Mouse (Mus musculus): ENCODE measurements around the gene Slc17a7. TPM values are rescaled to one million over a fixed set of nuclear protein-coding genes. Genes with fewer than 3 reads are reported as not detected.

The Slc17a7 gene
- polyA plus RNA-seq (2012; rRNA removed): 1.2 and 2.0 TPM in 2 replicates

- Histone ChIP-seq H3K4me3 (ENCODE audit: control insufficient read depth, insufficient read depth, low read length) (0 out of 2 replicates have a peak within 1 kb of the TSS, but pooled peaks have one; percentile 2), H3K27ac (ENCODE audit: control insufficient read depth, insufficient read depth, low read length) (no peak within 1 kb of the TSS), H3K27me3 (ENCODE audit: control insufficient read depth, insufficient read depth, low read length) (peaks cover 23% of the 10 kb centered on the region), H3K36me3 (ENCODE audit: control insufficient read depth, insufficient read depth, low read length) (no peaks in the 10 kb centered on the region), H3K4me1 (replicated peaks; ENCODE audit: control insufficient read depth, insufficient read depth, low read length) (peaks cover 7% of the 10 kb centered on the region)
- peak; percentile 38 for DNase-seq
- 5% methylated on average over 41 of the region's 41 CpGs for WGBS
- no peak for TF ChIP-seq POLR2A (IDR thresholded peaks at IDR 0.05; ENCODE audit: control insufficient read depth, extremely low read depth, insufficient read depth, low read length, poor library complexity)
Observed at GRCm38 (mm10) chr7:45163735-45164490, at the start of gene Slc17a7. TSS of gene Slc17a7 (plus strand) at chr7:45163949.

- H3K36me3 ChIP-seq (ENCODE audit: control insufficient read depth, insufficient read depth, low read length): peaks cover 8% of the 10 kb centered on the region
- H3K27ac ChIP-seq (ENCODE audit: control insufficient read depth, insufficient read depth, low read length): no peak overlapping the region
- no peaks in the 10 kb centered on the region for H3K27me3 ChIP-seq (ENCODE audit: control insufficient read depth, insufficient read depth, low read length)
- DNase-seq: no peak
- 90% methylated on average over 8 of the region's 8 CpGs for whole genome bisulfite sequencing
- TF ChIP-seq CTCF (IDR thresholded peaks at IDR 0.05; ENCODE audit: borderline replicate concordance, control insufficient read depth, extremely low read depth, insufficient read depth, low read length, poor library complexity) (no peak), POLR2A (IDR thresholded peaks at IDR 0.05; ENCODE audit: control insufficient read depth, extremely low read depth, insufficient read depth, low read length, poor library complexity) (no peak)
- H3K4me1 ChIP-seq (replicated peaks; ENCODE audit: control insufficient read depth, insufficient read depth, low read length): peaks cover 36% of the 10 kb centered on the region
- no peak overlapping the region for H3K4me3 ChIP-seq (ENCODE audit: control insufficient read depth, insufficient read depth, low read length)
Observed at GRCm38 (mm10) chr7:45117566-45117965, 46.2 kb upstream of the Slc17a7 start.

GRCm38 (mm10) chr7:45118336-45118735 lies 45.4 kb upstream of the Slc17a7 start:
- TF ChIP-seq CTCF (IDR thresholded peaks at IDR 0.05; ENCODE audit: borderline replicate concordance, control insufficient read depth, extremely low read depth, insufficient read depth, low read length, poor library complexity) (no peak), POLR2A (IDR thresholded peaks at IDR 0.05; ENCODE audit: control insufficient read depth, extremely low read depth, insufficient read depth, low read length, poor library complexity) (no peak)

GRCm38 (mm10) chr7:45119780-45120709 lies 43.7 kb upstream of the Slc17a7 start:
- Histone ChIP-seq H3K27me3 (ENCODE audit: control insufficient read depth, insufficient read depth, low read length) (no peaks in the 10 kb centered on the region), H3K4me1 (replicated peaks; ENCODE audit: control insufficient read depth, insufficient read depth, low read length) (peaks cover 46% of the 10 kb centered on the region), H3K4me3 (ENCODE audit: control insufficient read depth, insufficient read depth, low read length) (no peak overlapping the region), H3K36me3 (ENCODE audit: control insufficient read depth, insufficient read depth, low read length) (peaks cover 14% of the 10 kb centered on the region), H3K27ac (ENCODE audit: control insufficient read depth, insufficient read depth, low read length) (peak overlapping the region; percentile 97)
- WGBS: 71% methylated on average over 5 of the region's 5 CpGs
- TF ChIP-seq CTCF (IDR thresholded peaks at IDR 0.05; ENCODE audit: borderline replicate concordance, control insufficient read depth, extremely low read depth, insufficient read depth, low read length, poor library complexity): no peak
- TF ChIP-seq POLR2A (IDR thresholded peaks at IDR 0.05; ENCODE audit: control insufficient read depth, extremely low read depth, insufficient read depth, low read length, poor library complexity): no peak
- DNase-seq: no peak

More at GRCm38 (mm10) chr7:45118336-45118735, 45.4 kb upstream of the Slc17a7 start:
- Histone ChIP-seq H3K27me3 (ENCODE audit: control insufficient read depth, insufficient read depth, low read length) (no peaks in the 10 kb centered on the region), H3K27ac (ENCODE audit: control insufficient read depth, insufficient read depth, low read length) (no peak overlapping the region), H3K4me3 (ENCODE audit: control insufficient read depth, insufficient read depth, low read length) (no peak overlapping the region), H3K4me1 (replicated peaks; ENCODE audit: control insufficient read depth, insufficient read depth, low read length) (peaks cover 43% of the 10 kb centered on the region), H3K36me3 (ENCODE audit: control insufficient read depth, insufficient read depth, low read length) (peaks cover 13% of the 10 kb centered on the region)
- 94% methylated on average over 6 of the region's 6 CpGs for WGBS
- no peak for DNase-seq

GRCm38 (mm10) chr7:45121404-45121803 lies 42.3 kb upstream of the Slc17a7 start:
- H3K27me3 ChIP-seq (ENCODE audit: control insufficient read depth, insufficient read depth, low read length): no peaks in the 10 kb centered on the region
- peak; percentile 87 for DNase-seq
- H3K27ac ChIP-seq (ENCODE audit: control insufficient read depth, insufficient read depth, low read length): peak overlapping the region; percentile 97
- TF ChIP-seq POLR2A (IDR thresholded peaks at IDR 0.05; ENCODE audit: control insufficient read depth, extremely low read depth, insufficient read depth, low read length, poor library complexity) (peak; percentile 92), CTCF (IDR thresholded peaks at IDR 0.05; ENCODE audit: borderline replicate concordance, control insufficient read depth, extremely low read depth, insufficient read depth, low read length, poor library complexity) (0 out of 2 replicates have a peak, but pooled peaks have one; percentile 38)
- 2% methylated on average over 8 of the region's 8 CpGs for WGBS
- peaks cover 50% of the 10 kb centered on the region for H3K4me1 ChIP-seq (replicated peaks; ENCODE audit: control insufficient read depth, insufficient read depth, low read length)
- peak overlapping the region; percentile 79 for H3K4me3 ChIP-seq (ENCODE audit: control insufficient read depth, insufficient read depth, low read length)
- H3K36me3 ChIP-seq (ENCODE audit: control insufficient read depth, insufficient read depth, low read length): peaks cover 27% of the 10 kb centered on the region

GRCm38 (mm10) chr7:45121966-45122365 lies 41.8 kb upstream of the Slc17a7 start:
- Histone ChIP-seq H3K27me3 (ENCODE audit: control insufficient read depth, insufficient read depth, low read length) (no peaks in the 10 kb centered on the region), H3K4me3 (ENCODE audit: control insufficient read depth, insufficient read depth, low read length) (peak overlapping the region; percentile 79), H3K36me3 (ENCODE audit: control insufficient read depth, insufficient read depth, low read length) (peaks cover 33% of the 10 kb centered on the region), H3K4me1 (replicated peaks; ENCODE audit: control insufficient read depth, insufficient read depth, low read length) (peaks cover 55% of the 10 kb centered on the region), H3K27ac (ENCODE audit: control insufficient read depth, insufficient read depth, low read length) (peak overlapping the region; percentile 97)
- DNase-seq: no peak
- TF ChIP-seq CTCF (IDR thresholded peaks at IDR 0.05; ENCODE audit: borderline replicate concordance, control insufficient read depth, extremely low read depth, insufficient read depth, low read length, poor library complexity) (no peak), POLR2A (IDR thresholded peaks at IDR 0.05; ENCODE audit: control insufficient read depth, extremely low read depth, insufficient read depth, low read length, poor library complexity) (no peak)
